Mouse (Mus musculus): Measurements from ENCODE around the gene Lipt2.

DNA sequence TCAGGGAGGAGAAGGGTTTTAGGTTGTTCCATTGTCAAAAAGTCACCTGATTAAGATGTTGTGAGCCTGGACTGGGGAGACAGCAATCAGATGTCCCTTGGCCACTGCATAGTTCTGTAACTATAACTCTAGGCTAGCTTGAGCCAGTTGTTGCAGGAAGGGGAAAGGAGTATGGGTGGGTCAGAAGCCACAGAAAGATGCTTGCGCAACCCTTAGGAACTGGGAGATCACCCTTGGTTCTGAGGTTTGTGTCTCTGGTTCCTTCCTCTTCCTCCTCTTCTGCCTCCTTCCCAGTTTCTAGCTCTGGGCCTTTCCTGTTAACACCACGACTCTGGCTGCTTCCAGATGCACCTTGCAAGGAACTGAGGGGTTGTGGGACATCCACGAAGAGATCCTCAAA is 23.3 kb downstream of the Lipt2 start:
- no peak for TF ChIP-seq CTCF (conservative IDR thresholded peaks at IDR 0.05; ENCODE audit: low read length)
- TF ChIP-seq NANOG (IDR thresholded peaks at IDR 0.05; ENCODE audit: borderline replicate concordance, low read length): no peak

Measured in E14TG2a.4 (cell line).